Mouse (Mus musculus) layer of hippocampus, postnatal 25 days (tissue): ENCODE results near the gene Nf1. TPM values are rescaled to one million over a fixed set of nuclear protein-coding genes. Genes with fewer than 3 reads are reported as not detected.

ENCODE experiments used
- DNase-seq, 2 experiments: peaks; one replicate each; pipeline ENCODE4 v3.0.0; 2022; ENCODE audit warnings: mixed read lengths in 2 of 2, low spot score in 1 of 2; ENCODE audit errors: extremely low spot score in 1 of 2
- total RNA-seq, 2 experiments: library from RNA; stranded (reverse); gene quantifications; 2 replicates each; pipeline ENCODE4 v1.2.3; 2021

Nf1 gene
- total RNA-seq, 2 experiments from 2014 or later, result 103 to 117 TPM

DNA sequence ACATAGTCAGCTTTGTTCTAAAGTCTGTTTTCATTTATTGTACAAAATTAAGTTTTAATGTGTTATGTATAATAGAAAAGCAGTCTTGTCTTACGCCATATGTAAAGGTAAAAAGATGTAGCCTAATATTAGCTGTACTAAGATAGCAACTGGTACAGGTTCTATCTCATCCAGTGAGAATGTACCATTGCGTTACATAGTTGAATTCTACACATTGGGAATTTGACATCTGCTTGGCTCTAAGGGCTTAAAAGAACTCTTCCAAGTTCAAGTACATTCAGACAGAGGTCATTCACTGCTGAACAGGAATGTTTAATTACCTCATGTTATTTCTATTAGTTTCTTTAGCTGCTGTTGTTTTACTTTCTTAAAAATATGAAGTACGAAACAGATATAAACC is 187.1 kb downstream of the Nf1 start:
- no peak for DNase-seq

DNA sequence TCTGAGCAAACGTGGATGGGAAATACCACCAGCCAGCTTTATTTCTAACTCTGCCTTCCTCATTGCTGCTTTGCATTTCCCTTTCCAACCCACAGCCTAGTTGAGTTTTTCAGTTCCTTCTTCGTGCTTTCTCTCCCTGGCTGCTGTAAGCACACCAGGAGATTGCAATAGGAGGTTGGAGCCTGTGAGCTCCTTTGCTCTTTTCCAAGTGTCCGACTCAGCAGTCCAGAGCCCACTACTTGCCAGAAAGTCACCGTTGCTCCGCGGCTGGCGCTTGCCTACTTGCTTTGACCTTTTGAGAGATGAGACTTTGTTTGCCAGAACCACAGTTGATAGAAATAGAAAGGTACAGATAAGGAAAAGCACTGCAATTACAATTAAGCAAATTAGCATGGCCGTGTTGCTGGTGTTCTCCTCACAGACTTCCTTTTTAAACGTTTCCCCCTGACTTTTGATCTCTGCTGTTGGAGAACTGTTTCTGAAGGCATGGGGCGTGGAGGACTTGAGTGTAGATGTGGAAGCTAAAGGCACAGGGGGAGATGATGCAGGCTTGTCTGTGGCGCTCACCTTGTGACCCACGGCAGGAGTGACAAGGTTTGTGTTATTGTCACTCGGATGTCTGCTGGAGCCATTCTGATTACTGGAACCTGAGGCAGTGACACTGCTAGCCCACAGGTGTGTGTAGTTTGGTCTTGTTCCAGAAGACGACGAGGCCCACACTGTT is 187.7 kb downstream of the Nf1 start:
- no peak for DNase-seq

DNA sequence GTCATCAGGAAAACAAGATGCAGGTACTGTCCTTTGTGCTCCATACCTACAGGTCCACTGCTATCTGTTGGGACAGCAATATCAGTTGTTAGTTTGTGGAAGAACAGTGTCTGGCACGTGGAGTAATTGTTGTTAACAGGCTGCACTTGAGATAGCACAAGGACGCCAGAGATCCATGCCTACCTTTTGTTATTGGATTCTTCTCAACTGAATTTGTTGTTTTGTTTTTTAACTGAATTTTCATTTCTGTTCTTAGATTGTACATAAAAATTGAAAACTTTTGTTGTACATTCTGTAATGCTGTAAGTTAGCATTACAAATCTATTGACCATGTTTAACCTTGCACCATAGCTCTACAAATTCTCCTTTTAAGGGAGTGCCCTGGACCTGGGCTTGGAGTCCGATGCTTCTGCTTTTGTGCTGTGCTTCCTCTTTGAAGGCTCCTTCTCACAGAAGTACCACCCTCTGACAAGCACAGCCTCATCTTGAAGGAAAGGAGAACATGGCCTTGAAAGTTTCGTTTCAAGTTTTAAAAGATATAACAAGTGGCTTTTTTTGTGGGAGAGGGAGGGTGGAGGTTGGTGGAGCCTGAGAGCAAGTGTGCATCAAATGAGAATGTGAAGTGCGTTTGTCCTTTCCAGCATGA is 188.4 kb downstream of the Nf1 start:
- DNase-seq, result no peak

DNA sequence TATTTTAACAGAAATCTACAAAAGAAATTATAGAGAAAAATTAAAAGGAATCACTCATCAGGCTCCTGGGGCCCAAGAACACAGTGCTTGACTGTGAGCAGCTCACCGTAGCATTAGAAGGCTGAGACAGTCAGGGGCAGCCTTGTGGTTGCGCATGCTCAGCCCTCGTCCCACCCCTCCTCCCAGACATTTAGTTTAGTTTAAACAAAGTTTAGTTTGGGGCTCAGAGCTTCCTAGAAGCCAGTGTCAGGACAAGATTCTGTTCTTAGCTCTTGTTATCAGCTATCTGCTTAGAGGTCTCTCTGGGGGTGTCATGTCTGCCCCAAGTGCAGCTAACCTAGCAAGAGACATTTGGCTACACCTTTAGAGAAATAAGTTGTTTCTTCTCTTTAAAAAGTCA is 189.1 kb downstream of the Nf1 start:
- DNase-seq, result no peak

DNA sequence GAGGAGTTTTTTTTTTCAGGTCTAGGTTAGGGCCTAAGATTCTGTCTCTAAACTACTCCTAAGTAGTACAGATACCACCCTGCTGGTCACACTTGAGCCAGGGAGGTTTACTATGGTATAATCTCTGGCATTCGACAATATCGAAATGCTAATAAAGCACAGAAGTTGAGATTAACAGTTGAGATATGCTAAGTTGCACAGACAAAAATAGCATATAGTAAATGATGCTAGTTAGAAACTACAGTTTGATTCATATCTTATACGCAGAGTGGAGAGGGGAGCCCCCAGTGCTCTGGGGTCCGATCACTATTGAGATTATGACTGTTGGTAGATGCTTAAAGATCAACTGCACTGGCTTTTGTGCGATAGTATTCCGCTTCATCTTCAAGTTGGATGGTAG is 189.7 kb downstream of the Nf1 start:
- no peak for DNase-seq

DNA sequence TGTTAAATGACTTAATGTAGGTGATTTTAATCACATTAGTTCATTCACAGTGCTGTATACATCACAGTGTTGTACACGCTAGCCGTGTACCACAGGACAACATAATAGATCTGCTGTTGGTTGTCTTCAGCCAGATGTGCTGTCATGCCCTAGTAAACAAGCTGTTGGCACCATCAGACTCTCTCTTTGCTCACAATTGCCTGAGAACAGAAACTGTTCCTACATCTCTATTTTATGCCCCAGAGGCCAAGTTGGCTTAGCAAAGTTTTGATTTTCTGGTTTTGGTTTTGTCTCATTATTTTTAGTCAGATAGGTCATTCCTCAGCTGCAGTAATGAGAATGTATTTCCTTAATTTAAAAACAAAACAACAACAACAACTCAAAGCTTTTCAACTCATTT is 190.2 kb downstream of the Nf1 start:
- DNase-seq, result no peak

DNA sequence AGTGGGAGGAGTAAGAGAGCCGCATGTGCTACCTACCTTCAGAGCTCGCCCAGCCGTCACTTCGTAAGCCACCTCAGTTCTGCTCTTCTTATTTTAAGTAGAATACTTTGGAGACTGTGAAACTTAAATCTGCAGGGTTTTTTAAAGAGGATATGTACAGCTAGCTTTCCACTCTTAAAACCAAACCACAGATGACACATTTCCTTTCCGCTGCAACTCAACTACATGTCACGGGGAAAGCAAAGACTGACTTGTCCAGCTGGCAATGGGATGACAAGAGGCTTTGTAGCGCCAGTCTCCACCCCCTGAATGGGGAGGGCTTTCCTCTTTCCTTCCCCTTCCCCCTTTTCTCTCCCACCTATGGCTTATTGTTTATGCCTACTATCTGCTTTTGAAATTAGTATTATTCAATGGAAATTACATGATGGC is 190.9 kb downstream of the Nf1 start, which contains the start of the genes Evi2 and Evi2a:
Gene Evi2, minus strand, starts transcription at position 257 of the 429 bp plus-strand sequence.
Gene Evi2a, minus strand, starts transcription at position 277 of the 429 bp plus-strand sequence.
- no peak for DNase-seq

DNA sequence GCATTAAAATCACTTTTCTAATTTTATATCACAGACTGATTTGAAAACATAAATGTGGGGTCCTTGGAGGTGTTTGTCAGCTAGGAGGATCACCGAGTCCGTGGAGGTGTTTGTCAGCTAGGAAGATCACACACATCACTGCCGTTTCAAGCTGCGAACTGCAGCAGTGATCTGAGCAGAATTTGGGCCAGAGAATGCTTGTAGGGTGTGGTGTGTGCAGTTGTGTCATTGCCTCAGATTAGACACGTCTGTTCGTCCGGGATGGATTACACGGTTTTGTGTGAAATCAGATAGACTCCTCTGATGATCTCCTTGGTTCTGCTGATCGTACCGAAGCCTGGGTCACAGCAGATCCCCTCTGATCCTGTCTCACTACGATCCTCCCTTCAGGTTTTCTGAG is 191.3 kb downstream of the Nf1 start:
- DNase-seq, result no peak

DNA sequence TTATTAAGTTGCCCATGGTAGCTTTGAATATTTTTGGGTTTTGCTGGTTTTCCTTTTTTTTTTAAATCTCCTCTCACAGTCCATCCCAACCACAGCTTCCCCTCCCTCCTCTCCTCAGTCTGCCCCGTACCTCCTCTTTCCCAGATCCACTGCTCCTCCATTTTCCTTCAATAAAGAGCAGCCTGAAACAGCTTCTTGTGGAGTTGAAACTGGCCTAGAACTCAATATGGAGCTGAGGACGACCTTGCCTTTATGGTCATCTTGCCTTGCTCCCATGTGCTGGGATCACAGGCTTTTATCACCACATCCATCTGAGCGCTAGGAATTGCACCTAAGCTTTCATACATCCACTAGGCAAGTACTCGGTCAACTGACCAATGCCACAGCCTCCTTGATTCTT is 192.0 kb downstream of the Nf1 start:
- no peak for DNase-seq

DNA sequence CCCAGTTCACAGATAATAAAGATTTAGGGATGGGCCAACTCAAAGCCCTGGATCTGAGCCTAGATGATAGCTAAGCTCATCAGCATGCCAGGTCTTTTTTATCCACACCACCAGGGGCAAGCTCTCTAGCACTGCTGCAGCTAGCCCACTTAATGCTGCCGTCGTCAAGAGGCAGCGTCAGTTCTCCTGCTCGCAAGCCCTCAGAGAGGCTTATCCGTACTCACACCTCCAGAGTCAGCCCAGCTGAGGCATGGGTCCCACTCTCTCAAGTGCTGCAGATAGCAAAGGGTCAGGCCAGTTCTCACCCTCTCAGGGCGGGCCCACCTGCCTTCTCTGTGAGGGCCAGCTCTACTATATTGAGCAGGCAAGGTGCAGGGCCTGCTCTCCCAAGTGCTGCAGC is 193.8 kb downstream of the Nf1 start:
- no peak for DNase-seq

DNA sequence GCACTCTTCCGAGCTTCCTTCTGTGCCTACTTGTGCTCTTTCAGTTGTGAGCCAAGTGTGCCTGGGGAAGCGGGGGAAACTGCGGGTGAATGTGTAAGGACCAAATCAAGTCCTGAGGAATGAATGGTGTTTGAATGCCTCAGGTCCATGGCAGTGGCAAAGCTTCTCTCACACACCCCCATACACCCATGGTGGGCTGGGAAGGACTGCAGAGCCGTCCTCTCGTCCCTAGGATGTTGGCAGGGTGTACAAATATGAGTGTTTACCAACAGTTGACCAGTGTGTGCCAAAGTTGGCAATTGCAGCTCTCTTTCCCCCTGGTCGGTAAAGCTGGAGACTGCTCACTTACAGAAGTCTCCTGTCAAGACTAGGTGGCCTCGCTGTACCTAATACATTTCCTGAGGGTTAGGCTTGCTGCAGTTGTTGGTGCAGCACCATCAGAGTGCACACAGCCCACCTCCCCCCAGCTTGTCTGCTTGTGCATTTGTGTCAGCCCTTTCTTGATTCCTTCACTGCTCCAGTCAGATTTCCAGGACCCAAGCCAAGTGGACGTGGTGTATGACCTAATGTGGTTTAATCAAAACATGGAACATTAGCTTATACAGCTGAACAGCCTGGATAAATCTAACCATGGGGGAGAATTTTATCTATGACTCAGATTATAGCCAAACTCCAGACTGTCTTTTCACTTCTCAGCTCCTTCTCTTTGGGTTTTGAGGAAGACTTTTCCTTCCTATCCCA is 194.6 kb downstream of the Nf1 start:
- DNase-seq, result no peak

DNA sequence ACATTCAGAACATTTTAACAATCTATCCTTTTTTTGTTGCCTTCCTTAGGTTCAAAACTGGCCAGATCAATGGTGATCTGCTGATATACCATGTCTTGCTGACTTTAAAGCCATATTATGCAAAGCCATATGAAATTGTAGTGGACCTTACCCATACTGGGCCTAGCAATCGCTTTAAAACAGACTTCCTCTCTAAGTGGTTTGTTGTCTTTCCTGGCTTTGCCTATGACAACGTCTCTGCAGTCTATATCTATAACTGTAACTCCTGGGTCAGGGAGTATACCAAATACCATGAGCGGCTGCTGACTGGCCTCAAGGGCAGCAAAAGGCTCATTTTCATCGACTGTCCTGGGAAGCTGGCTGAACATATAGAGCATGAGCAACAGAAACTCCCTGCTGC is 196.1 kb downstream of the Nf1 start:
- no peak for DNase-seq

DNA sequence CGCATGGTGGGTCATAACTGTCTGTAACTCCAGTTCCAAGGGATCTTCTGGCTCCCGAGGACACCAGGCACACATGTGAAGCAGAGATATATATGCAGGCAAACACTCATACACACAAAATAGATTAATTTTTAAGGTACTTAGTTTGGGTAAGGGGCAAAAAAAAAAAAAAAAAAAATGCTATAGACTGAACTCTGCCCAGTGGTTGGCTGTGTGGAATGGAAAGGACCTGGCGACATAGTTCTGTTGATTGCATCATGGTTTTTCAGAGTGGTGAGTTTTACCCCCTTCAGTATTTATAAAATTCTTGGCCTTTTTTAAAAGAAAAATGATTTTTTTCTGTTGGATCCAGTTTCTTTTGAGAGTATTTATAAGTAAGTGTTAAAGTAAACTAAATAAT is 196.8 kb downstream of the Nf1 start:
- DNase-seq, result no peak

DNA sequence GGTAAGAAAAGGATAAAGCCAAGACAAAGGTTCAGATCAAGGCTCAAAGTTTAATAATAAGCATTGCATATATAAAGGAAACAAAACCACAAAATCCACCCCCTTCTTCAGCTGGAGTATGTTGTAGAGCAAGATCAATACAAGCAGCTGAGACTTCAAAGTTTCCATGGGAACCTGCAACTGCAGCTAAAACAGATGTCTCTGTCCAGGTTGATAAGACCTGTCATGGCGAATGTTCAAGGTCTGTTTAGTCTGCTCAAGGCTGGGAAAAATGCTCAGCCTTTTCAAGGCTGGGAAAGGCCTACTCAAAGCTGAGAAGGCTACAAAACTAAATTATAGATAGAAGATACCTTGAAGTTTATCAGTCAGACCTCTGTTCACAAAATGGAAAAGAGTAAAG is 213.1 kb downstream of the Nf1 start:
- DNase-seq, result no peak

DNA sequence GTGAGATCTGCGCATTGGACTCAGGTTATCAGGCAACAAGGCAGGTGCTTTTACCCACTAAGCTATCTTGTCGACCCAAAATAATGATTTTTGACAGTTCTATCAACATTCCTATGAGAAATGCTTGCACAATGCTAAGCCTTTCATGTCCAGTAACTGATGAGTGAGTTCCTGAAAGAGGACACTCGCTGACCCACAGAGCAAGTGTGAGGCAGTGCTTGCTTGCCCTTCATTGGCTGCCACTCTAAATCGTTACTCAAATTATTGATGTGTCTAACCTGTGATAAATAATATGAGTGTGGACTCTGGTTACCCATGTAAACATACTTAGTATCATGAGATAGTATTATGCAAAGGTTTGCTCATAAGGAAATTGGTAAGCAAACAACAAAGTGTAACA is 221.0 kb downstream of the Nf1 start:
- DNase-seq, result no peak

DNA sequence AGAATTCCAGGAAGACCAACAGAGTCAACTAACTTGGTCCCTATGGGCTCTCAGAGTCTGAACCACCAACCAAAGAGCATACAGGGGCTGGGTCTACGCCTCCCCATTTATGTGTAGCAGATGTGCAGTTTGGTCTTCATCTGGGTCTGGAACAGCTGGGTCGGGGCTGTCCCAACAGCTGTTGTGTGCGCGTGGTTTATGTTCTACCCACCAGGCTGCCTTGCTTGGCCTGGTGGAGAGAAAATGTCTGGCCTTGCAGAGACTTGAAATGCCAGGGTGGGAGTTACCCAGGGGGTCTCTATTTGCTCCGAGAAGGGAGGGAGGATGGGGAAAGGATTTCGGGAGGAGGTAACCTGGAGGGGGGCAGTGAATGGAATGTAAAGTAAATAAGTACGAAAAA is 224.0 kb downstream of the Nf1 start:
- no peak for DNase-seq

DNA sequence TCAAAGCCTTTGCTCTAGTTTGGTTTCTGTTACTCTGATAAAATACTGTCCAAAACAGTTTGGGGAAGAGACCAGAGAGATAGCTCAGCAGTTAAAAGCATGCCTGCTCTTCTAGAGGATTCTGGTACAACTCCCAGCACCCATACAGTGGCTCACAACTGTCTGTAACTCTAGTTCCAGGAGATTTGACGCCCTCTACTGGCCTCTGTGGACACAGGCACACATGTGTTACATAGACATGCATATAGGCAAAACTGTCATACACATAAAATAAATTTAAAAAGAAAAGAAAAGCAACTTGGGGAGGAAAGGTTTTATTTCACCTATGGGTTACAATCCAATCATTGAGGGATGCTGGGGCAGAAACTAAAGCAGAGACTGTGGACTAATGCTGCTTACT is 227.5 kb downstream of the Nf1 start:
- no peak for DNase-seq

DNA sequence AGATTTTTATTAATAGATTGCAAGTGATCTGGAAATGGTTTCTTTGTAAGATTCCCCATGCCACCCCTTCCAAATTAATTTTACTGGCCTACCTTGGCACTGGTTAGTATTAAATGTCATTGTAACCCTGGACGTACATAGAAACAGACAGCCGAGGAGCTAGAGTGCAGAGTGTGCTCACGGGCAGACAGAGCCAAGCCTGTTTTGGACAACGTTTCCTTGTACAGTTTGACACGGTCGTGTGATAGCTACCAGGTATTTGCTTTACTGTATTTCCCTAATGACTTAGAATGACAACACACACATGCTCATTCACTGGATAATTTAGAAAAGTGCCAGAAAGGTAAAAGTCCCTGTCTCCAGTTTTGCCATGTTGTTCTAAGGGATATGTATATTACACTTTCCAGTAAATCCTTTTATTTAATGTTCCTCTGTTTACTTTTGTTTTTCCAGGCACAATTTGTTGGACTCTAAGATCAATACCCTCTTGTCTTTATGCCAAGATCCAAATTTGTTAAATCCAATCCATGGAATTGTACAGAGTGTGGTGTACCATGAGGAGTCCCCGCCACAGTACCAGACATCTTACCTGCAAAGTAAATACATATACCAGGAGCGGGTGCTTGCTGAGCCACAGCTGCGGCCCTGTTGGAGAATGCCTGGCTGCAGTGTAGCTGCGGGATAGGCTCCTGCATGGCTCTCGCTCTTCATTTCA is 228.9 kb downstream of the Nf1 start:
- DNase-seq, result no peak

DNA sequence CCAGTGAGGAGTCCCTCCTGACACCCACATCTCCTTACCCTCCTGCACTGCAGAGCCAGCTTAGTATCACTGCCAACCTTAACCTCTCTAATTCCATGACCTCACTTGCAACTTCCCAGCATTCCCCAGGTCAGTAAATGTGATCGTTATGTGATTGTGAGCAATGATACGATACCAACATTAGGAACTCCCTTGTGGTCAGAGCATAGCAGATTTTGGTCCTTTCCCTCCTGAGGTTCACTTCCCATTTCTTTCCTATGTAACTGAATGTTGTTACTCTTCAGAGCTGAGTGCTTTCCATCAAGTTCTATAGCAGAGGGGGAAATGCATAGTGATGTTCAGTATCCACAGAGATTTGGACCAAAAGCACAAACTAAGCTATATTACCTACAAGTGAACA is 230.8 kb downstream of the Nf1 start:
- no peak for DNase-seq

DNA sequence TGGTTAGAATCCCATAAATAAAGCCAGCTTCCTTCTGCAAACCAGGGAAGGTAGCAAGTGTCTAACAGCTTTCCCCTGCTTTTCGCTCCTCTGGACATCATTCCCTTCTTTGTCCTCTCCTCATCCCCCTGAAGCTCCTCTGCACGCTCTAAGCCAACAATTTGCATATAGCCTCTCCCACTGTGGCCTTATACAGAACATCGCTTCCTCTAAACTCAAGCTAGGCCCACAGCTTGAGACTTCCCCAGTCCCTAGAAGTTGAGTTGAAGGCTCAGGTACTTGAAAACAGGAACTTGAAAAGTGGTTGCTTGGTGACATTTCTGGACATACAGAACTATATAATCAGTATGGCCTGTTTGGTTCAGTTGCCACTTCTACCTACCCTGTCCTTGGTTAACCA is 234.3 kb downstream of the Nf1 start:
- DNase-seq, result no peak
